Mouse (Mus musculus): Measurements from ENCODE around the gene Tmem216.

Gene Tmem216

DNA sequence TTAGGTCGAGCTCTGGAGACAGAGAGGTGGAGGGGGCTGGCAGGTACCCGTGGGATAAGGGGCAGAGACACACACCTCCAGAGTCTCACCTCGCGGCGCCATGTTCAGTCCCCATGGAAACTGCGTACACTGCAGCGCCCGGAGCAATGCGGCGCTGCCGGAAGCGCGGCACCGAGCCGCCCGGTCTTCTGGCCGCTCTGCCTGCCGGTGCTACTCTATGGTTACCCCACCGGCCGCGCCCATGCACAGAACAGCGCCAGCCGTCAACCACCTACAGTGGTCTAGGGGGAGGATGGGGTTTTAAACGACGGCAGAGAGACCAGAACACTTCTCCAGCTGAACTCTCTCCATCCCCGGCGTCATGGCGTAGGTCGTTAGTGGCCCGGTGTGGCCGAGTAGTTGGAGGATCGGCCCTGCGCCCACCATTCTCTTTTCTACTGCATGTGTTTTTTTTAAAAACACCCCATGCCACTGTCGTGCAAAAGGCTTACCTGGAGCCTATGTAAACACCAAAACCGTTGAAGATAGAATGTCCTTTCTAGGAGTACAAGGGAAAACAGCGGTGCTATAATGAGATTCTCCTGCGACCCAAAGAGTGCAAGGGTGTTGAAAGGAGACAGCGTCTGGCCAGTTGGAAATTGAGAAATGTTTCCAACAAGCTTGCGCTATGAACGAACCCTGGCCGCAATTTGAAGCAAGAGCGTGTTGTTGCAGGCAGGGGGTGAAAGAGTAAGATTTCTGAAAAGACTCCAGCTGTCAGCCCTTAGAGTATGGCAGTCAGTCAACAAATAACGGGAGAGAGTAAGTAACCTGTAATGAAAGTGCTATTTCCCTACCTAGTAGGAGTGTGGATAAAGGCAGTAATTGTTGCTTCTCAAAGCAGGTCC is at the start of gene Tmem216:
TSS of gene Tmem216 (minus strand) at position 615 of the 887 bp plus-strand sequence.
- peak; percentile 93 for DNase-seq

DNA sequence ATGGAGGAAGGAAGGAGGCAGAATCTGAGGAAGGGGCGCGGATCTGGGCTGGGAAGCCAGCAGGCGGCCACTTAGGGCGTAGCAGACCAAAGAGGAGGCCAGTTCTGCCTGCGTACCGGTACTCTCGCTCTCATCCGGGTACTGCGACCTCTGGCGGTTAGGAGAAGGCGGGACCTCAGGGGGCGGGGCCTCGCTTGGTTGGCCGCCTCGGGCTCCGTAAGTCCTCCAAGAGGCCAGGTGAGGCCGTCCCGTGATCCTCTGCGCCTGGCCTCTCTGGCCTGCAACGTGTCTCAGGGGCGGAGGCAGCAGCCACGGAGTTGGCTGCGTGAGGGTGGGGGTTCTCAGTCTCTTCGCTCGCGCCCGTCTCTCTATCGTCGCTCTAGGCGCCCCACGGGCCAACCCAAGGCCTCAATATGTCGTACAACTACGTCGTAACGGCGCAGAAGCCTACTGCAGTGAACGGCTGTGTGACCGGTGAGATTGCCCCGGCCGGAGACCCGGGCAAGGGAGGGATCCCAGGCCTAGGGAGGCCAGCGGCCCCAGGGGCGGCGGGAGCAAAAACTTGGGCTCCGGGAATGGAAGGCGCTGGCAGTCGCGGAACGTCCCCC is 49.4 kb upstream of the Tmem216 start, which contains the start of the genes Ddb1 and Tkfc:
TSS of gene Ddb1 (plus strand) at position 35 of the 608 bp plus-strand sequence.
TSS of gene Tkfc (minus strand) at position 362 of the 608 bp plus-strand sequence.
- DNase-seq, result peak; percentile 99

DNA sequence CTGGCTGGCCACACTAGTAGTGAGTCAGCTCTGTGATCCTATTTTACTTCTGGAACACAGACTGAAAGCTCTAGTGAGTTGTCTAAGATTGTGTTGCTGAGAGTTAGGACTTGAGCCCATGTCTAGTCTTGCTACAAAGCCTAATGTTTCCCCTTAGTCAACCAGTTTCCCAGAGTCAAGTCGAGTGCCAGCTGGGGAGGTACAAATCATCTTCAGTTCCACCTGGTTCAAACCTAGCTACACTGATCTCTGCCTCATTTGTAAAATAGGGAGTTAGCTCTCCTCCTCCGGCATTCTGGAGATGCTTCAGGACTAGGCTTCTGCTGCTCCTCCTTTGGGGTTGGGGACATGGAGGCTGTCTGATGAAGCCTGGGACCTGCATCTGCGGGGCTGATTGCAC is 48.5 kb upstream of the Tmem216 start:
- no peak for DNase-seq

DNA sequence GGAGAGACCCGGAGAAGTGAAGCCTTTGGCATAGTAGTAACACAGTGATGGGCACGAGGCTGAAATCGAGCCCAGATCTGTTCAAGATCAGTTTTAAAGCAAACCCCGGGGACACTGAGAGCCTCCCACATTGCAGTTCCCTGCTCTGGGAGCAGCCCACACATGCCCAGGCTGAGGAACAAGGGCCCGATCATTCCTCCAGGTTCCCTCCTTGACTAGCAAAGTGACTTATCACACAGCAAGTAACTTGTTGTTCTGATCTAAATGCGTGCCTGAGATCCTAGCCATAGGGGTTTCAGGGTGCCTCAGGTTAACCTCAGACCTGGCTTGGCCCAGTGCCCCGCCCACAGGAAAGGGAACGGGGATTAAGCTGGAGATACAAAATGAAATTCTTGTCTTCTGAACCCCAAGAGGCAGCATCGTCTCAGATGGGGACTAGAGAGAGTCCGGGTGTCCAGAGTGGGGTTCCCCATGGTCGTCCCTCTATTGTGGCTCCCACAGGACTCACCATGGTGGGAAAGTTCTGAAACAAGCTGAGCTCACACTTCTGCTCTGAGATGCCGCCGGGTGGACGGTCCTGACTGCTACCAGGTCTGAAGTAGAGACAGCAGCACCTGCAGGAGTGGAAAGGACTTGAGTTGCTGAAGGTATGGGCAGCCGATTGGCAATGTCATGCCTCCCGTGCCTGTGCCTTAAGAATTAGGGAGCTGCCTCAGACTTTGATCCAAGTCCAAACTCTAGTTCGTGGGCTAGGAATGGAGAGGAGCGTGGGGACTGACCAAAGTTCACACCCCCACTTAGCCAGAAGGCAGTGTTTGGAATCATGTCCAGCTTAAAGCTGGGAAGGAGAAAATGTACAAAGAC is 47.9 kb upstream of the Tmem216 start:
- DNase-seq, result no peak

DNA sequence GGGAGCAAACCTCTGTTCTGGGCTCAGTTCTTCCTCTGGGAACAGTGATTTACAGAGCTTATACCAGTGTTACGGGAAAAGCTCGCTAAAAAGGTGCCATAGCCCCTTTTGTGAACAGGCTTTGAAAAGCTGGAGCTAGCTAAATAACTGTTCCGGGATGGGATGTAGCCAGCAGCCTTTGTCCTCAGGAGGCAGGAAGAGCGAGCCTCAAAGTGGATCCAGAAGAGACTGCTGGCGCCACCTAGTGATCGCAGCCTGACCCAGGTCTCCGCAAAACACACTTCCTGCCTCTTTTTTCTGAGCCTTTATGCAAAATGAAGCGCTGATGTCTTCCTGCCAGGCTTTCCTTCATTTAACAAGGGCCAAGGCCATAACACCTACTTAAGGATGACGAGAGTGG is 46.7 kb upstream of the Tmem216 start:
- DNase-seq, result peak; percentile 95

GRCm38 (mm10) chr19:10602247-10602769 is 46.3 kb upstream of the Tmem216 start:
- no peak for DNase-seq

DNA sequence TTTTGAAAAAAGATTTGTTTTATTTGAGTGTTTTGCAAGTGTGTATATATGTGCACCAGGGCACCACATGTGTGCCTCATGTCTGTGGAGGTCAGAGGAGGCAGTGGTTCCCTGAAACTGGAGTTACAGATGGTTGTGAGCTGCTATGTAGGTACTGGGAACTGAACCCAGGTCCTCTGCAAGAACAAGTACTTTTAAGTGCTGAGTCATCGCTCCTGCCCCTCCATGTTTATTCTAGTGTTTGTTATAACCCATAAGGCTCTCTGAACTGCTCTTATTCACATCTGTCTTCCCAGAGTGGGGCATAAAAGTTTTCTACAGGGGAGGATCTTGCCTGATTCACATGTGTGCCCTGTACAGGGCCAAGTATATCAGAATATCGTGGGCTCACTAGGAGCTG is 43.6 kb upstream of the Tmem216 start:
- no peak for DNase-seq

GRCm38 (mm10) chr19:10598188-10598587 is 42.1 kb upstream of the Tmem216 start:
- no peak for DNase-seq

- DNase-seq, result no peak
These were observed 35.8 kb upstream of the Tmem216 start for GRCm38 (mm10) chr19:10591659-10592377.

GRCm38 (mm10) chr19:10590301-10590700 is 34.3 kb upstream of the Tmem216 start:
- no peak for DNase-seq

DNA sequence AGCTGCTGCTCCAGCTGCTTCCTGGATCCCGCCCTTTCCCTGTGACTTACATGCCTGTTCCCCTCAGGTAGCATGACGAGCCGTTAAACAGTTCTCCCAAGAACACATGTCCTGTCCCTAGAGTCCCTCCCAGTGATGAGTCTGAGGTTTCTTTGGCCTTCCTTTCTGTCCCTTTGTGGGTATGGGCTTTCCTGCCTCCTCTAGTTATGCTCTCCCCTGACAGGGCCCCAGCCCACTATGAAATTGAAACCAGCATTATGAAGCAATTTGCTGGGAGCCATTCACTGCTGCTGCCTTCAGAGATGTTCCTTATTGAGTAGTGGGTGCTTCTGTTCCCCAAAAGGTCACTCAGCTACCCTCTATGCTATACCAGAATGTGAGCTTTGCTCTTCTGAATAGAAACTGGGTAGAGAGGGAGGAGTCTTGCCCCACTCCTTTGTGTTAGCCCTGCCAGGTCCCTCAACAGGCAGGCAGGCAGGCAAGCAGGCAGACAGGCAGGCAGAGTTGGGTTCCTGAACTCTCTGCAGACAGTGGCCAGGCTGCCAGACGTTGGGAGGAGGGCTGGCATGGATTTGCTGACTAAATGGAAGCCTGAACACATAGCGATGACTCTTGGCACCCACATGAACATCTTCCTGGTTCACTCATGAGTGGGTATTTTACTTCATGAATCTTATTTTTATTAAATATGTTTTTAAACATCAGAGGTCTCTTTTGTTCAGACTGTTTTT is 33.3 kb upstream of the Tmem216 start:
- no peak for DNase-seq

DNA sequence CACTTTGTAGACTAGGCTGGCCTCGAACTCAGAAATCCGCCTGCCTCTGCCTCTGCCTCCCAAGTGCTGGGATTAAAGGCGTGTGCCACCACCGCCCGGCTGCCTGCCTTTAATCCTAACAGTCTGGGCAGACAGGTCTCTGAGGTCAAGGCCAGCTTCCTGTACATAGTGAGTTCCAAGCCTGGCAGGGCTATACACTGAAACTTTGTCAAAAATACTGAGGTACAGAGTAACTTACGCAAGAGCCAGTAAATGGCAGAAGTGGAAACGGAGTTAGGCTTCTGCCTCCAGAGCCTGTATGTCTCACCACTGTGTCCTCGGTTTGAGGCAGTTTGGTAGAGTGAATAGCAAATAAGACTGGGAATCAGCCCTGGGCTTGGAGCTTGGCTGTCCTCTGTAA is 31.2 kb upstream of the Tmem216 start:
- no peak for DNase-seq

- DNase-seq, result no peak
These were observed 29.1 kb upstream of the Tmem216 start for GRCm38 (mm10) chr19:10585112-10585511.

GRCm38 (mm10) chr19:10583550-10584146 is 27.6 kb upstream of the Tmem216 start:
- no peak for DNase-seq

GRCm38 (mm10) chr19:10581984-10582383 is 25.9 kb upstream of the Tmem216 start:
- DNase-seq, result no peak

DNA sequence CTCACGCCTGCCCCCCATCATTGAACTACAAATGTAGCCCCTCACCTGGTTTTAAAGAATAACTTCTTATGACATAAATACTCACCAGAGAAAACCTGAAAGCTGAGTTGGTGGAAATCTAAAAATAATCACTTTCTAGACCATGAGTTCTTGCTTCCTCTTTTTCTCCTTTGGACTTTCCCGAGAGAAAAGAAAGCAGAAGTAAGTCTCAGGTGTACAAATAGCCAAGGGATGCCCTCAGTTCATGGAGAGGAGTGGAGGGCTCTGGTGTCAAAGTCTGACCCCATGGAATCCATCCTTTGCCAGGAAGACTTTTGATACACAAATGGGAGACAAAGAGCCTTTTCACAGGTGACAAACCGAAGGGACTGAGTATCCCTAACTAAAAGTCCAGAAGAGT is 24.7 kb upstream of the Tmem216 start:
- DNase-seq, result no peak

- no peak for DNase-seq
These were observed 24.1 kb upstream of the Tmem216 start for GRCm38 (mm10) chr19:10580102-10580501.

DNA sequence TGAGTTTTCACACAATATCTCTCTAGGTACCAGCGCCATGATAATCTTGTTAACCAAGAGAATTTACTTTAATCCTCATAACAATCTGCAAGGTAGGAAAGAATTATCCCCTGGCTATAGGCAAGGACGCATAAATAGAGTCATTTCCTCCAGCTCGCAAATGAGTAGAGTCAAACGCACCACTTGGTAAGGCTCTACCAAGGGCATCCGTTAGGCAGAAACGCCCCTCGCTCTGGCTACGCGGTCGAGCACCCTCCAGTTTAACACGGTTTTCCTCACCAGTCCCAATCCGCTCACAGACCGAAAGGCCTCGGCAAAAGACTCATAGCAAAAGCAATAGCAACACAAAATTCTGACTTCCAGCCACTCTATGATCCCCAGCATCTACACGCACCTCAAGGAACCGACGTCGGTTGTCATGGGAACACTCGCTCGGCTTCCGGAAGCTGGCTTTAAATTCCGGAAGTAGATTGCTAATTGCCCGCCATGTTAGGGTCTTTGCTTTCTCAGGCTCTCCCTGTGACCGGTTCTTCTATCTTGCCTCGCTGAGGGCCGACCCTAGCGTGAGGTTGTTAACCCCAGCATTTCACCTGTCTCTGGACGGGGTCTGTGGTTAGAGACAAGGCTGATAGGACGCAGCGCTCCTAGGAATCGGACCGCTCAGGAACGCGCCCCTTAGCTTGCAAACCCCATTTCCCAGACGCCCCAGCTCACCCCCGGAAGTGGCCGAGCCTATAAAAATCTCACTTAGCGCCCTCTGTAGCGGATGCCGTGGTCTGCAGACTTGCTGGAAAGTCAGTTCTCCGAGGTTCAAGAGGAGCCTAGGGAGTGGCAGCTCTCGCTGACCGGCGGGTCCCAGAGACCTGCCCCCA is 20.9 kb upstream of the Tmem216 start, which contains the start of the genes Cyb561a3 and Tmem138:
TSS of gene Cyb561a3 (plus strand) at position 483 of the 872 bp plus-strand sequence.
TSS of gene Tmem138 (minus strand) at position 673 of the 872 bp plus-strand sequence.
- peak; percentile 96 for DNase-seq

DNA sequence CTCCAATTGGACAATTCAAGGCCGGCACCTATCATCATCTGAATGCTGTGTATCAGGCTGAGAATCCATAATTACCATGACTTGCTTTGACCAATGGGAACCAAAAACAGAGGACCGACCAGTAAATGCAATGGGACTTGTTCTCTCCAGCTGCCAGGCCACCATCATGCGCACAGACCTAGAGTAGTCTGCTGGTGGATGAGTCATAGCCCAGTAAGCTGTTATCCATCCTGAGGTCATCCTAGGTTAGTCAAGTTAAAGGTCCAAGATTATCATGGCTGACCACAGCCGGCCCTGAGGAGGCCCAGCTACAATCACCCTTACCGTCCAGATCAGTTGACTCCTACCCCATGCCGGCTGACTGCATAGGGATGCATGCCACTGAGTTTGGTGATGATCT is 13.6 kb upstream of the Tmem216 start:
- no peak for DNase-seq

- no peak for DNase-seq
These were observed 9.2 kb upstream of the Tmem216 start for GRCm38 (mm10) chr19:10565217-10565616.
